Mouse (Mus musculus): ENCODE results near the gene Sdccag8.

GRCm38 (mm10) chr1:177008777-177009176, 194.3 kb downstream of the Sdccag8 start:
- no peak for TF ChIP-seq EP300 (IDR thresholded peaks at IDR 0.05; ENCODE audit: low read depth)
- no peak for TF ChIP-seq CTCF (IDR thresholded peaks at IDR 0.05; ENCODE audit: low read depth)

All from heart, postnatal 0 days (tissue).